Mouse (Mus musculus): ENCODE results near the gene Tubal3. TPM values are rescaled to one million over a fixed set of nuclear protein-coding genes. Genes with fewer than 3 reads are reported as not detected.

Tubal3 gene
- polyA plus RNA-seq, 1 experiment from 2014 or later, result not detected

GRCm38 (mm10) chr13:3944699-3945098 lies 26.6 kb downstream of the Tubal3 start:
- H3K27me3 ChIP-seq (ENCODE audit: poor library complexity, severe bottlenecking), result no peaks in the 10 kb centered on the region
- no peak overlapping the region for H3K27ac ChIP-seq
- no peak overlapping the region for H3K4me3 ChIP-seq
- 89% methylated on average over 7 of the region's 7 CpGs for WGBS
- no peaks in the 10 kb centered on the region for H3K36me3 ChIP-seq (replicated peaks)
- no peak for DNase-seq (ENCODE audit: extremely low spot score, low spot score)
- no peaks in the 10 kb centered on the region for H3K9me3 ChIP-seq
- H3K4me1 ChIP-seq, result no peaks in the 10 kb centered on the region

DNA sequence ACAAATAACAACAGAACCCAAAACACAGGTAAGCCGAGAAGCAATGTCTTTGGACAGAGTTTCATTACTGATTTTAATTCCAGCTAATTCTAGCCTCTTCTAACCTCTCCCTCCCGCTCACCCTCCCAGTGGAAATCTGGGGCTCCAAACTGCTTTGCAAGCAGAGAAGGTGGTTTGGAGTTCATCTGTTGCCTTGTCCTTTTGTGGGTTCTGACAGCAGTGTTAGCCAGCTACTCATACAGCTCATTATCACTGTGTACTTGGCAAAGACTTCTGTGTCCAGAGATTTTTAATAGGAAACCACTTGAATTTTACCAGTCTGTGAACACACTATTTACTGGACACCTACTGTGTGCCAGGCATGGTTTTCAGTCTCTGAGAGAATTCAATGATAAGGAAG lies 27.2 kb downstream of the Tubal3 start, which contains the start of gene Ucn3:
Gene Ucn3, minus strand, starts transcription at position 101 of the 400 bp plus-strand sequence.
- H3K4me1 ChIP-seq, result no peaks in the 10 kb centered on the region
- H3K27ac ChIP-seq, result no peak within 1 kb of the TSS
- no peaks in the 10 kb centered on the region for H3K27me3 ChIP-seq (ENCODE audit: poor library complexity, severe bottlenecking)
- no peak for DNase-seq (ENCODE audit: extremely low spot score, low spot score)
- 73% methylated on average over 2 of the region's 2 CpGs for WGBS
- no peaks in the 10 kb centered on the region for H3K36me3 ChIP-seq (replicated peaks)
- no peaks in the 10 kb centered on the region for H3K9me3 ChIP-seq
- no peak within 1 kb of the TSS for H3K4me3 ChIP-seq

DNA sequence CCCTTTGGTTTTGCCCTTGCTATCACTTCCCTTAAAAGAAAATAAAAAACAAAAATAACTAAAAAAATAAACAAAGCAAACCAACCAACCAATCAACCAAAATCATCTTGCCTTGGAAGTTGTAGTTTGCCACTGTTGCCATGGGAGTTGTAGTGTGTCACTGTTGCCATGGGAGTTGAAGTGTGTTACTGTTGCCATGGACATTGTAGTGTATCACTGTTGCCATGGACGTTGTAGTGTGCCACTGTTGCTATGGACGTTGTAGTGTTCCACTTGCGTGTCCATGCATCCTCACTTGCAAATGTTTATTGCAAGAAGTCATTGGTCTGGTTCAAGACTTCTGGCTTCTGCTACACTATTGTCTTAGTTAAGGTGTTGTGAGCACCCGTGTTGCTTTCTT lies 29.2 kb downstream of the Tubal3 start:
- Histone ChIP-seq H3K27me3 (ENCODE audit: poor library complexity, severe bottlenecking) (no peaks in the 10 kb centered on the region), H3K27ac (no peak overlapping the region), H3K4me3 (no peak overlapping the region), H3K36me3 (replicated peaks) (no peaks in the 10 kb centered on the region), H3K9me3 (no peaks in the 10 kb centered on the region), H3K4me1 (no peaks in the 10 kb centered on the region)
- 93% methylated on average over 4 of the region's 4 CpGs for WGBS
- DNase-seq (ENCODE audit: extremely low spot score, low spot score), result no peak

GRCm38 (mm10) chr13:3949477-3949876 lies 31.4 kb downstream of the Tubal3 start:
- H3K27me3 ChIP-seq (ENCODE audit: poor library complexity, severe bottlenecking), result no peaks in the 10 kb centered on the region
- H3K27ac ChIP-seq, result no peak overlapping the region
- H3K36me3 ChIP-seq (replicated peaks), result no peaks in the 10 kb centered on the region
- 93% methylated on average over 4 of the region's 4 CpGs for WGBS
- H3K9me3 ChIP-seq, result no peaks in the 10 kb centered on the region
- DNase-seq (ENCODE audit: extremely low spot score, low spot score), result no peak
- H3K4me1 ChIP-seq, result no peaks in the 10 kb centered on the region
- H3K4me3 ChIP-seq, result no peak overlapping the region

GRCm38 (mm10) chr13:3951198-3951914 lies 33.3 kb downstream of the Tubal3 start:
- Histone ChIP-seq H3K4me3 (no peak overlapping the region), H3K4me1 (no peaks in the 10 kb centered on the region), H3K27ac (no peak overlapping the region), H3K9me3 (no peaks in the 10 kb centered on the region), H3K36me3 (replicated peaks) (no peaks in the 10 kb centered on the region), H3K27me3 (ENCODE audit: poor library complexity, severe bottlenecking) (no peaks in the 10 kb centered on the region)
- no peak for DNase-seq (ENCODE audit: extremely low spot score, low spot score)
- 76% methylated on average over 6 of the region's 6 CpGs for WGBS

DNA sequence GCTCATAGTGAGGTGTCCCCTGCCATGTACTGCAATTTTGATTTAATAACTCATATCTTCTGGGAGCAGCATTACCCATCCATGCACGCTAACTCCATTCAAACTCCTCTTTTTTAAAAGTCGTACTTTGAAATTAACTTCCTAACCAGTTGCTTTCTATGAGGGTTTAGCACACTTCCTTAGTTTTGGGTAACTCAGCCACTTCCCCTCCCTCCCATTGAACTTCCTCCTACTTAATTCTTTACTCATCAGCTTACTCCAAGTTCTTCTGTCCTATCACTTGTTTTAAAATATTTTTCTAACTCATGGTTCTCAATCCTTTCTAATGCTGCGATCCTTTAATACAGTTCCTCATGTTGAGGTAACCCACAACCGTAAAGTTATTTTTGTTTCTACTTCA lies 50.8 kb downstream of the Tubal3 start:
- H3K4me1 ChIP-seq, result no peaks in the 10 kb centered on the region
- no peaks in the 10 kb centered on the region for H3K27me3 ChIP-seq (ENCODE audit: poor library complexity, severe bottlenecking)
- WGBS, result 92% methylated on average over 4 of the region's 4 CpGs
- no peaks in the 10 kb centered on the region for H3K36me3 ChIP-seq (replicated peaks)
- DNase-seq (ENCODE audit: extremely low spot score, low spot score), result no peak
- no peak overlapping the region for H3K27ac ChIP-seq
- H3K4me3 ChIP-seq, result no peak overlapping the region
- H3K9me3 ChIP-seq, result no peaks in the 10 kb centered on the region

Small RNA genes lying within 50 kb of the gene (microRNA-seq; reads per million reads assigned to microRNA genes)
- not detected for gene Gm22460

Other genes with a start within 250 kb of the Tubal3 start
- gene Calml3, start 114.0 kb upstream of the Tubal3 start, polyA plus RNA-seq (2016; fragmentation: Nextera tagmentation; extraction: Ambion mirVana), result not detected in 2 replicates
- not detected in 2 replicates for gene Calm4, start 80.5 kb upstream of the Tubal3 start, polyA plus RNA-seq (2016; fragmentation: Nextera tagmentation; extraction: Ambion mirVana)
- not detected in 2 replicates for gene Calm5, start 64.1 kb upstream of the Tubal3 start, polyA plus RNA-seq (2016; fragmentation: Nextera tagmentation; extraction: Ambion mirVana)
- 64.7 and 75.3 TPM in 2 replicates for gene Net1, start 54 bp upstream of the Tubal3 start, polyA plus RNA-seq (2016; fragmentation: Nextera tagmentation; extraction: Ambion mirVana)
- gene Ucn3, start 27.1 kb downstream of the Tubal3 start, polyA plus RNA-seq (2016; fragmentation: Nextera tagmentation; extraction: Ambion mirVana), result not detected in 2 replicates
- gene Akr1c14, start 130.7 kb downstream of the Tubal3 start, polyA plus RNA-seq (2016; fragmentation: Nextera tagmentation; extraction: Ambion mirVana), result 0.19 and 0.38 TPM in 2 replicates
- gene Akr1c18, start 232.4 kb downstream of the Tubal3 start, polyA plus RNA-seq (2016; fragmentation: Nextera tagmentation; extraction: Ambion mirVana), result not detected in 2 replicates

Measured in forebrain, embryonic 10.5 days (tissue).